Mouse (Mus musculus) G1E (cell line): ENCODE measurements at regions not wholly inside any gene's neighbourhood (a gene's known extent, or its start where the extent isn't known, plus 50 kb on each side); places are given as distances from the start of the nearest gene placed in this dataset.

Experiments
- CTCF ChIP-seq: IDR thresholded peaks from 2 replicates; pipeline ENCODE4 v1.5.1; 2012; ENCODE audit warnings: low read depth, low read length, inconsistent platforms, mixed read lengths
- GATA1 ChIP-seq: IDR thresholded peaks from 2 replicates; pipeline ENCODE4 v1.6.1; 2012; ENCODE audit warnings: borderline replicate concordance, low read length, inconsistent platforms, mixed read lengths
- GATA2 ChIP-seq: IDR thresholded peaks from 2 replicates; pipeline ENCODE4 v1.6.1; 2012; ENCODE audit warnings: low read depth, low read length, inconsistent platforms, borderline replicate concordance
- POLR2AphosphoS5 ChIP-seq: IDR thresholded peaks from 2 replicates; pipeline ENCODE4 v1.6.1; 2012; ENCODE audit warnings: low read depth, low read length, inconsistent platforms; ENCODE audit not compliant: insufficient replicate concordance
- TAL1 ChIP-seq: conservative IDR thresholded peaks from 2 replicates; pipeline ENCODE4 v1.6.1; 2012; ENCODE audit warnings: low read depth, low read length, inconsistent platforms, mixed read lengths

DNA sequence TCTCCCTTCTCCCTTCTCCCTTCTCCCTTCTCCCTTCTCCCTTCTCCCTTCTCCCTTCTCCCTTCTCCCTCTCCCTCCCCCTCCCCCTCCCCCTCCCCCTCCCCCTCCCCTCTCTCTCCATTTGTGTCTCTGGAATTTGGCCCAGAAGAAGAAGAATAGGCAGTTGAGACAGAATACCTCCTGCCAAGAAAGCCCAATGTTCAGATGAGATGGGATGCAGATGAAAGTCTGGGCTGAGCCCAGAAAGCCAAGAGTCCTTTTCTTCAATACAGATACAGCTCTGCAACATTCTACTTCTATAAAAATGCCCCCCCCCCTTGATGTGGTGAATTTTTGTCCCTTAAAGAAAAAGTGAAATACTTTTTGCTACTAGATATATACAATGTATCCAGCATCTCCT lies 489.2 kb downstream of the Kcnj2 start:
- TF ChIP-seq CTCF = no peak
- TF ChIP-seq POLR2AphosphoS5 = no peak
- TF ChIP-seq TAL1 = no peak
- no peak for TF ChIP-seq GATA1
- TF ChIP-seq GATA2 = no peak
